Mouse (Mus musculus) cerebellum, adult 11 months (tissue): ENCODE results near the gene Ptbp2.

Experiments
- DNase-seq: peaks from one replicate; pipeline ENCODE4 v3.0.0; 2022

Ptbp2 gene

DNA sequence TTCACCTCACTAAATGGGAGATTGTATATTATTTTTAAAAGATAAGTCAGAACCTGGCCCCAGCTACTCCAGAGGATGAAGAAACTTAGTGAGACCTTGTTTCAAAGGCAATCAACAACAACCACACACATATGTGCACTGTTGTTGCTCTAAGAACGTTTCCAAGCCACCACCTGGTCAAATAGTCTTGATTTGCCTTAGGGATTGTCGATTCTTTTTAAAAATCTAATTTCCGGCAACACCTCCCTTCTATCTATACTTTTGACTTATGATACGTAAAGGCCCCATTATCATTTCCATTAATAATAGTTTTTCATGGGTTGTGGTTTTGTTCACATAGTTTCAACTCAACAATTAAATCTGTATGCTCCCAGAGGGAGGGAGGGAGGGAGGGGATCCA lies at the start of gene Ptbp2:
Gene Ptbp2, minus strand, starts transcription at position 101 of the 400 bp plus-strand sequence.
- no peak for DNase-seq

DNA sequence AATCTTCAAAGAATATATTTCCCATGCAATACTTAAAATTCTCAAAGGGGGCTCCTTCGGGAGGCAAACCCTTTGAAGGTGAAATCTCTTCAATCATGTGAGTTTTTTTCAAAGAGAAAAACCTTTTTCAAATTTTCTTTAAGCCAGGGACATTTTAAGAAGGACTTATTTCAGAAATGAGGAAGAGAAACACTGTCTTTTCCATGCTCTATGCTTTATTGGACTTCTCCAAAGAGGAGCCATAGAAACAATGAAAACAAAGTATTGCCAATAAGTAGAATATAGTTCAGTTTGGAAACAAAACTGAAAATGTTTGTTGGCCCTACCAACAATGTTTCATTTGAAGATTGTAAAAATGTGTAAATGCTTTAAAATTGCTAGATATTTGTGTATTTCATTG lies 30.4 kb upstream of the Ptbp2 start:
- DNase-seq, result no peak

DNA sequence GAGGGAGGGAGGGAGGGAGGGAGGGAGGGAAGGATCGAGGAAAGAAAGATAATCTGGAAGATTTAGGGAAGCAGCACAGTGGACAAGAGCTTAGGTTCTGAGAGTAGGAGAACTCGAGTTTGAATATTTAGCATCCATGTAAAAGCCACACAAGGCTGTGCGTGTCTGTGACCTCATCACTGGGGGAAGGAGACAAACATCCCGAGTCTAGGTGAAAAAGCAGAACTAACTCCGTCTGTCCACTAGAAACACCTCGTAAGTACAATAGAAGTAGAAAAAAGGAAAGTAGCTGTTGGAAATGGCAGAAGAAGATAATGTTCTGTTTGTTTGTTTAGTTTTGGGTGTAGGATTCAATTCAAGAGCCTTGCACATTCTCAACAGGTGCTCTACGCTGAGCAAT lies 21.9 kb upstream of the Ptbp2 start:
- no peak for DNase-seq

DNA sequence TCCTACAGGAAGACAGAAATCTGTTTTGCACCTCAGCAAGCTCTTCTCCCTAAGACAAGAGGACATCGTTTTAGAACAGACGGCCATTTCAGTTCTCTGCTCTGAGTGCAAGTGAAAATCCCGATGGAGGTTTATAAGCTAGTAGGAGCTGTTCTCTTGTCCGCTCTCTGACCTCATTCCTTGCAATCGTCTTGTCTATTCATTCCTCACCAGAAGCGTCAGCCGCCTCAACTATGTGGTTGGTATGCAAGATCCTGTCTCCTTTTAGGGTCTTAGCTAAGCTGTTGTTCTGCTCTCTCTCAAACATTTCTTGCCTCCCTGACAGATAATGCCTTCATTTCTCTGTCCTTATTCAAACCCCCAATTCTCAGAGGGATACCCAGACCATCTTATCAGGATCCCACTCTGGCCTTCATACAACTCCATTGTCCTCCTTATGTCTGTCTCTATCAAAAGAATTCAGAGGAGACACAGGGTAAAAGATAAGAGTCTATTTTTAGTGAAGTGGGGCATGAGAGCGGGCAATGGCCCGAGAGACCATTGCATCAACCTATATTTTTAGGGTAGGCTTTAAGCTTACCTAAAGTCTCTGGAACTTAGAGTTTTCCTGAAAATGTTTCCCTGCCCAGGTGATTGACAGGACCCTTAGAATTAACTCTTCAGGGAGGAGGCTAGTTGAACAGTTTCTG lies 10.6 kb upstream of the Ptbp2 start:
- no peak for DNase-seq

DNA sequence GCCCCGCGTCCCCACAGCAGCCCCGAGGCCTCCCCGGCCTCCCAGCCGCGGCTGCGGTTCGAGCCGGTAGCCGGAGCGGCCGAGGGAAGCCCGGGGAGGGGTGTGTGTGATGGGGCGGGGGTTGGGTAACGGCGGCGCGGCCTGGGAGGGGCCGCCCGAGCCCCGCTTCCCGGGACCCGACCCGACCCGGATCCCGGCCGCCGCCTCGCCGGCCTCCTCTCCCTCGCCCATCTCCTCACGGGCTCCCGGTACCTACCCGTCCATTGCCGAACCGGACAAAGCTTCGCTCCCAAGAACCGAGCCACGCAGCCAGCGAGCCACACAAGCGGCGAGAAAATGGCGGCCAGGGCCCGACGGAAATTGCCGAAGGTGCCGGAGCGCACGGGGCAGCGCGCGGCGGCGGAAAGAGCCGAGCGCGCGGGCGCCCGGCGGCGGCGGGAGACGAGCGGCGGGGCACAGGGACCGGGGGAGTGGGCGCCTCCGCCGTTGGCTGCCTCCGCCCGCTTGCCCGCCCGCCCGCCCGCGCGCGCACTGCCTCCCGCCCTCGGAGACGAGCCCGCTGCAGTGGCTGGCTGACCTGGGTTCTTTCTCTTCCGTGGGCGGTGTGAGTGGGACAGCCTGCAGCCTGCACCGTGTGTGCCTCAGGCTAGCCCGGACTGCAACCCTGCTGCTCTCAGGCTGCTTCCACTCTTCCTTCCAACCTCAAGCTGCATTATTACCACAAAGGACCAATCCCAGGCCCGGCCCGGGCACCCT lies 1.1 kb downstream of the Ptbp2 start:
- peak; percentile 85 for DNase-seq

DNA sequence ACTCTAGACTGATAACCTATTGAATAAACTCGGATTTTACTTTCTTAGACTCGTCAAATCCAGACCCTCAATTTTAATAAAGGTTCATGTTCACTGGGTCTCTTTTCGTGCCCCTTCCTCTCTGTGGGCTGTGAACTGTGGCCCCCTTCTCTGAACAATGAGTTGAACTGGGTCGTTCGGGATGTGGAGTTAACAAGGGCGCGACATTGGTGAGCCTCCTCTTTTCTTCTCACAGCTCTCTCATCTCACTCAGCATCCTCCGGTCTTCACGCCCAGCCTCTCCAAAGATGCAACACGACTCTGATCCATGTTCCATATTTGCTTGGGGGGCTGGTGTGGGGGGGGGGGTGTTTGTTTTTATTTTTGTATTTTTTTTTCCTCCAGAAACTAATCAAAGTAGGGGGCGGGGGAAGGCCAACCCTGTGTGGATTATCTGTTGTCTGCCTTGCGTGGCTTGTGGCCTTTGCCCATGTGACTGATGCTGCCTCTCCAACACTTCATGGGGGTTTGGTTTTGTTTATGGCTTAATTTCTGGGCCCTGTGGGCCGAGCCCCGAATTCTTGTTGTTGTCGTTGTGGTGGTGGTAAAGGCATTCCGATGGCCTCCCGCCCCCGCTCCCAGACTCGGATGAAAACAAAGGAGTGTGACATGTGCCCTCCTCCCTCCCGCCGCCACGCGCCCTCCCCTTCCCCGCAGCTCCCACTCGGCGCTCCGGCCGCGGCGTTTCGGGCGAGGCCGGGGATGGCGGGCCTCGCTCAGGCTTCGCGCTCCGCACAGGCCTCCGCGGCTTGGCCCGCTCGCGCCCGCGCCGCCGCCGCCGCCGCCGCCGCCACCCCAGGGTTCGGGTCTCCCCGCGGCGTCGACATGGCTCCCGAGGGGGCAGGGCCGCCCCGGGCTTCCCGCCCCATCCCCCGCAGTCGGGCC lies 2.0 kb downstream of the Ptbp2 start:
- peak; percentile 60 for DNase-seq

DNA sequence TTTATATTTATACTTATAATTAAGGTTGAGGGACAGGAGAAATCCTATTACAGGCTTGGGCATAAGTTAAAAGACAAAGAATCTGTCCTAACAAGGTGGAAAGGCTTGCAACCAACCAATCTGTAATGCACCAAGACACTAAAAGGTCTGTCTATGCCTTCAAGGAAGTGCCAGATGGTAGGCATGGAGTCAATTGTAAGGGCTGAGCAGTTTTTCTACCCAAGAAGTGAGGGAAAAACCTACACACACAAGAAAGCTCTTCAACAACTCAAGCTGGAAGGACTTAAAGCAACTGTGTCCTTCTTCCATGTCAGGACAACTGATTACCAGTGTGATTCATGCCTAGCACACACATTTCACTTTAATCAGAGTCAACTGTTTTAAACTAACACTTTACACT lies 3.4 kb downstream of the Ptbp2 start:
- no peak for DNase-seq

DNA sequence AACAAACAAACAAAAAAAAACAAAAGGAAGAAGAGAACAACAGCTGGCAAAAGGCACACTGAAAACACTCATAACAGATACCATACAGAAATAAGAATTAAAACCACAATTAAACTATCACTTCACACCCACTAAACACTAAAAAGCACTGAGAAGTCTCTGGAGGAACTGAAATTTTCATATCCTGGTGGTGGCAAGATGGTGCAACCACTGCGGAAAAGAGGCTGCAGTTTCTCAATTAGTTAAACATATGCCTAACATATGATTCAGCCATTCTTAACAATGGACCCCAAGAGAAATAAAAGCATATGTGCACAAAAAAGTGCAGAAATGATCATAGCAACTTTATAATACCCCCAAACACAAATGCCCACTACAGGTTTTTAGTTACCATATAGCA lies 5.0 kb downstream of the Ptbp2 start:
- no peak for DNase-seq

DNA sequence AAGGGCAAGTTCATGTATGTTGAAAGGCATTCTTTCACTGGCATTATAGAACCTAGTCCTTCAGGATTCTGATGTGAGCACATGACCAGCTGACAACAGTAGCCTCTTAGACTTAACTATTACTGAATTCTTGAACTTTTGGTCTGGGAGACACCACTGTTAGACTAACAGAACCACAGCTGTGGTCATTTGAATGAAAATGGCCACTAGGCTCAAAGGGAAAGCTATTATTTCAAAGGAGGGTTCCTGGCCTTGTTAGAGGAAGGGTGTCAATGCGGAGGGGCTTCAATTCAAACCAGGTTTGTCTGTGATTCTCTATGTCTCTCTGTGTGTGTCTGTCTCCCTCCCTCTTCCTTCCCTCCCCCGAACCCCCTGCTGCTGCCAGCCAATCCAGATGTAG lies 5.8 kb downstream of the Ptbp2 start:
- no peak for DNase-seq

DNA sequence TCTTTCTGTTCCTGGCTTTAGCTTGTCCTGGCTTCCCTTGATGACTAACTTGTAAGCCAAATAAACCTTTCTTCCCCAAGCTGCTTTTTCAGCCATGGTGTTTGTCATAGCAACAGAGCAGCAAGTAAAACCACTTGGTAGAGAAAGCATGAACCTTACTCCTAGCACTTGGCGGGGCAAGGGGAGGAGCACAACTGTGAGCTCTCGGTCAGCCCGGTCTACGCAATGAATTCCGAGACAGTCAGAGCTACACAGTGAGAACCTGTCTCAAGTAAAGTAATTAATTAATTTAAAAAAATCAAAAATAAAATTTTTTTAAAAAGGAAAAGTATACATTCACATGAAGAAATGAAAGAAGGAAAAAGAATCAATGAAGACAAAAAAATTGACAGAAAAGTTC lies 8.1 kb downstream of the Ptbp2 start:
- no peak for DNase-seq

DNA sequence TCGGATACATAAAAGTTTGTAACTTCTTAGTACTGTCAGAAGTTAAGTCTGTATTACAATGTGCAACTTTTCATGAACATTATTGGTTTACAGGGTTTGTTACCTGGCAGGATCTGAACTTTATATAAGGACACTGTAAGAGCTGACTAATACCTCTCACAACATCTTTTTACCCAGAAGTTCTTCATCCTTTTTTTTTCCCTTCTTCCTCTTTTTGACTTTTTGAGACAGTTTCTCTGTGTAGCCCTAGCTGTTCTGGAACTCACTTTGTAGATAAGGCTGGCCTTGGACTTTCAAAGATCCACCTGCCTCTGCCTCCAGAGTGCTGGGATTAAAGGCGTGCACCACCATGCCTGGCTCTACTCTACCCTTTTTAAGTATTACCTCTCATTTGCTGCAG lies 11.5 kb downstream of the Ptbp2 start:
- no peak for DNase-seq

DNA sequence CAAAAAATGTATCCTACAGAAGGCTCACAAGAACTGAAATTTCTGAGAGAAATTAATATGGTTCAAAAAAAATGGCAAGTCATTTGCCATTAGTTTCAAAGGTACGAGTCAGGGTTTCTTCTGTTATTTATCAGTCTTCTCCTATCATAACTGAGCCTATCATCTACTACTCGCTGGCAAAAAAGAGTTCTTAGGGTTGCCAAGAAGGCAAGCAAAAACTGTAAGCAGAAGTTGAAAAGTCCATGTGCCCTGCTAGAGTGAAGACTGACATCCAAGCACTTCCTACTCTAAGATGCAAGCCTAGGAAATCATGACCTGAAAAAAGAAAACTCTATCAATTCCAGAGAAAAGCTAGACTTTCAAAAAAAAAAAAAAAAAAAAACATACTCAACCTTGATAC lies 20.5 kb downstream of the Ptbp2 start:
- DNase-seq, result no peak

DNA sequence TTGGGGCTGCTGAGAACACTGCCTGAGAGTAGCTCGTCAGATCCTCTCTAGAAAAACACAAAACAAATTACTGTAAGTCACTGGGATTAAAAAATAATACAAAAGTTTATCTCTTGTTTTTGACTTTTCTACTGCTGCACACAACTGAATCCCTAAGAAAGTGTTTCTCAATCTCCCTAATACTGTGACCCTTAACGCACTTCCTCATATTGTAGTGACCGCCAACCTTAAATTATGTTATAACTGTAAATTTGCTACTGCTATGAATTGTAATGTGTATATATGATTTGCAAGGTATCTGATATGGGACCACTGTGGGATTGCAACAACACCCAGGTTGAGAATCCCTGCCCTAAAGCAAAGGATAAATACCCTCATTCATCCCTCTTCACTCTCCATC lies 22.5 kb downstream of the Ptbp2 start:
- no peak for DNase-seq

DNA sequence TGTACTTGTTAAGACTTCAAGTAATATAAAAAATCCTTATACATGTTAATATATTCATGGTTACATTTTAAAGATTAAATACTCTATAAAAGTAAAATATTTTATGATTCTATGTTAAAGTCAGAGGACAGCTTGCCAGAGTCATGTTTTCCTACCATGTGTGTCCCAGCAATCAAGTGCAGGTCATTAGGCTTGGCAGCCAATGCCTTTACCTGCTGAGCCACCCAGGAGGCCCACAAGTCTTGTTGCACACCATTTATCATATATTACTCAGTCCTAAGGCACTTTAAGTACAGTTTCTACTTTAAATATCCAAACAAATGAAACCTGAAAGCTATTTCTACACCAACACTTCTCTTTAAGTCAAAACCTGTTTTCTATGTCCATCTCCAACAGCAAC lies 30.5 kb downstream of the Ptbp2 start:
- DNase-seq, result peak; percentile 13

DNA sequence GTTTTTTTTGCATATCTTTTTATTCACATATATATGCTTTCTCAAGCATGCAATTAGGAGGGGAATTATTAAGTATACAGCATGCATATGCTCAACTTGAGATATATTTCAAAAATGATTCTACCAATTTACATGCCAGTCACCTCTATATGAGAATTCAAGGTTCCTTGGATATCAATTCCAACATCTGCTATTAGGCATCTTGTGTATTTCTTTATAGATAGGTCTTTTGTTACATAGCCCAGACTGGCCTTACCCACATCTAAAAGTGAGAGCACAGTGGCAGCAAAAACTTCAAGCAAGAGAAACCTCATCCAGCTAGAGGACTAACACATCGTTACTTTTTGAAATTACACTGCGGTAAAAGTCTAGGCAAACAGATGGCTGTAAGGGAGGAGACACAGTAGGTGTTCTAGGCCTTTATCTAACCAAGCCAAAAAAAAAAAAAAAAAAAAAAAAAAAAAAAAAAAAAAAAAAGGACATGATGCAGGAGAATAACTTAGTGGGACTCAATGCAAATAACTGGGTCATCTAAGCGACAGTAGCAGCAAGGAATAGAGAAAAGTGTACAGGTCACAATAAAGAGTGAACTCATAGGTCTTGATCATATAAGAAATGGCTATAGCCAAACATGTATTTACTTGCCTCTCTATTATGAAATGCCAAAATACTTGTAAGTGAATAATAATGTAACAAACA lies 34.6 kb downstream of the Ptbp2 start:
- peak; percentile 29 for DNase-seq

DNA sequence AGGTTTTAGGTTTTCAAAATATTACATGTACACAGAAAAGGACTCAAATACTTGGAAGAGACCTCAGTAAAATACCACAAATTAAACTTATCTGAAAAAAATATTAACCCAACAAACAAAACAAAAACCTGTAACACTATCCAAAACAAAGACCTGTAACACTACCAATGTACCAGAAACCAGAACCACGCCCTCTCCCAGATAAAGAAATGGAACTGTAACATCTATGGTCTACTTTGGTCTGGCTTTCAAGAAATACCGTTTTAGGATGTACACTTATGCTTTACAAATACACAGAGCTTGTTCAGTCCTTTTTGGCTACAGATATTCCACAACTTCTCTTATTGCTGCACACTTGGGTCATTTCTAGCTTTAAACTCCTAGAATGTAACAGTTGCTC lies 35.1 kb downstream of the Ptbp2 start:
- no peak for DNase-seq

DNA sequence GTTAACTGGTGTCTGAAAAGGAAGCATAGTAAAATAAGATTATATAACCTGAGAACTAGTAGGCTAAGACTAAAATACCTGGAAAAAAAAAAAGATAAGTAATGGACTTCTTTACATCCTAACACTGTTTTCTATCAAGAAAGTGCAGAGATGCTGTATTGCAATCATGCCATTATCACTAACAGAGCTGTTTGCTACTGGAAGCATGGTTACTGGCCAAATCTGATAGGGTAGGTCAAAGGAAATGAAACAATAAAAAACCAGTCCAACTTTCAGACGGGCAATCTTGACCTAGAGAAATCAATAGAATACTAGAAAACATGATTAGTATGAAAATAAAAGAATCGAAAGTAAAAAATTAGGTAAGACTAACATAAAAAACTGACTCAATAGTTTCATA lies 37.6 kb downstream of the Ptbp2 start:
- DNase-seq, result no peak

DNA sequence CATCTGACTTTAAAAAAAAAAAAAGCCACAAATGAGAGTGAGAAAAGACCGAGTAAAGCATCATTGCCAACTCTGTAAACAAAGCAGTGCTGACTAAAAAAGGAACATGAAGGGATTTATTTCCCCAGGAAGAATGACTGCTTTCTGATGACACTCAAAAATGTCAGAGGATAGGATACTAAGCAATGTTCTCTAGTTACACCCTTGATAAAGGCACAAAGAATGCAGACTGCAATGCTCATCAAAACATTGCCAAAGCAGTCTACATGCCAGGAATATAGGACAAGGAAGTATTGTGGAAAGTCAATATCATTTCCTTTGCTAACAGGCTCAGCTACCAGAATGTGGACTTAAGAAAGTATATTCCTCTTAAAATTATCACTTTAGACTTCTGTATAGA lies 38.5 kb downstream of the Ptbp2 start:
- DNase-seq, result no peak

DNA sequence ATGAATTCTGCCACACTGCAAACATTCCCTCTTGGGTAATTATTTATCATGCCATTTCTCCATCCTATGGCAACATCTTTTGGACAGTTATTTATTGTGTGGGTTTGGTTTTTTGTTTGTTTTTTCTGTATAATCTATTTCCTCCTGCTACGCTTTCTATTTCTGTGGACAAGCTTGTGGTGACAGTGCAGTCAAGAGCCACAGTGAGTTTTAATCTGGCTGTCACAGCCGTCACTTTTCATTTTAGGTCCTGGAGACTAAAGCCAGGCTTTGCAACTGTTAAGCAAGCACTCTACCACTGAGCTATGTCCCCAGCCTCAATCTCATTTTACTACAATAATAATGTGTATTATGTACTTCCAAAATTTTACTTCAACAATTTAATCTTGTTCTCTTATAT lies 54.4 kb downstream of the Ptbp2 start:
- no peak for DNase-seq

DNA sequence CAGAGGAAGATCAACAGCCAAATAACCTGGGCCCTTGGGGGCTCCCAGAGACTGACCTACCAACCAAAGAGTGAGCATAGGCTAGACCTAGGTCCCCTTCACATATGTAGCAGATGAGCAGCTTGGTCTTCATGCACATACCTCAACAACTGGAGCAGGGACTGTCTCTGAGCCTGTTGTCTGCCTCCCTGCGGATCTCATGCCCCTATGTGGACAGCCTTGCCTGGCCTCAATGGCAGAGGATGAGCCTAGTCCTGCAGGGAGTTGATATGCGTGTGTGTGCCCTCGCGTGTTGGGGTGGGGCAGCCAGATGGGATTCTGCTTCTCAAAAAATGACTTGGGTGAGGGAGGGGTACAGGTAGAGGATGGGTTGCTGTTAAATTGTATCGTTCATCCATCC lies 72.2 kb downstream of the Ptbp2 start:
- no peak for DNase-seq

DNA sequence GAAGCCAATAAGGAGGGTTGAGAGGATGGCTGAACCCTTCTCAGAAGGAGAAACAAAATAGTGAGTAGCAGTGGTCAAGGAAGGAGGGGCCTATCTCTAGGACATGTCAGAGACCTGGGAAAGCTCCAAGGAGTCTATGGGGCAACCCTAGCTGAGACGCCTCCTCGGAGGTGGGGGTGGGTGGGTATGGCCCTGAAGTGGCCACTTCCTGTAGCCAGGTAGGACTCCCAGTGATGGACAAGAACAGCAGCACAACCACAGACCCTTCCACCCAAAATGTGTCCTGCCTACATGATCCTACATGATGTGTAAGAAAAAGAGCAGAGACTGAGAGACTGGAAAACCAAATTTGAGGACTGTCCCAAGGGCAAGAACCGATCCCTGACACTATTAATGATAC lies 72.8 kb downstream of the Ptbp2 start:
- no peak for DNase-seq

DNA sequence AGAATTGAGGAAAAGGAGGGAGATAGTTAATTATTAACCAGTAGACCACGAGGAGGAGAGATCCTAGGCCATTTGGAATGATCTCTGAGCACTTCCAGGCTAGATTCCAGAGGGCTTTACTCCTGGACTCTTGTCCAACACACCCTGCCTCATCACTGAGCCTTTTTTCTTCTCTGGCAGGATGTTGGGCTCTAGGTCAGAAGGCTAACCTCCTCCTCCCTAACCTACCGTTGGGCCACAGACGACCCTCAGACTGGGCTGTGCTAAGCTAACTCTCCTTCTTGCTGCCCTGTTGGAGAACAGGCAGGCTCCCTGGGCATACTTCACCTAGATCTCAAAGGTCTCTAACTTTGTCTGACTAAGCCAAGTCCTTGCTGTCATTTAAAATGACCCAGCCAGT lies 82.8 kb downstream of the Ptbp2 start:
- no peak for DNase-seq

DNA sequence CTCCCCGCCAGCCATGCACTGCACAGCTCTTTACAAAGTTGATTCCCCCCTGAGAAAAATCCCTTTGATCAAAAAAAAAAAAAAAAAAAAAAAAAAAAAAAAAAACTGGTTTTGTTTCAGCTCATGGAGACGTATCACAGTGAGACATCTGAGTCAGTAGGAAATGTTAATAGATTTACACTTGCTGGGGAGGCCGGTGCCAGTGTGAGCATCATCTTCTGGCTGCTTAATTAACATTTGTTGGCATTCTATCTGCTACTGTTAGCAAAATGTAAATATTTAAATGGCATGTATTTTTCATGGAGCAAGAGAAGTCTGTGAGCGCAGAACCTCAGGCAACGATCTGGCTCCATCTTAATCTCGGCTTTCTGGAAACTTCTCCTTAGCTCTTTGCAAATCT lies 99.5 kb downstream of the Ptbp2 start:
- DNase-seq, result no peak
